Mouse (Mus musculus): ENCODE results near the gene Igsf23. TPM values are rescaled to one million over a fixed set of nuclear protein-coding genes. Genes with fewer than 3 reads are reported as not detected.

Igsf23 gene
- polyA plus RNA-seq, 1 experiment from 2014 or later, result 3.2 TPM

GRCm38 (mm10) chr7:19969106-19969505 lies 18.6 kb upstream of the Igsf23 start:
- Histone ChIP-seq H3K4me1 (replicated peaks; ENCODE audit: control insufficient read depth, insufficient read depth) (no peaks in the 10 kb centered on the region), H3K9ac (ENCODE audit: low read length) (no peak overlapping the region), H3K27ac (replicated peaks) (no peak overlapping the region), H3K36me3 (ENCODE audit: control insufficient read depth, insufficient read depth, low read length) (no peaks in the 10 kb centered on the region), H3K9me3 (ENCODE audit: control insufficient read depth, low read length) (no peaks in the 10 kb centered on the region), H3K4me3 (ENCODE audit: low read depth, low read length) (no peak overlapping the region), H3K4me2 (replicated peaks; ENCODE audit: low read depth) (no peak overlapping the region), H3K27me3 (ENCODE audit: control insufficient read depth, insufficient read depth, low read length) (no peaks in the 10 kb centered on the region)
- WGBS, result 74% methylated on average over 3 of the region's 3 CpGs
- no peak for ATAC-seq (ENCODE audit: low FRiP score, low TSS enrichment)
- TF ChIP-seq CTCF (IDR thresholded peaks at IDR 0.05; ENCODE audit: low read depth) (no peak), EP300 (optimal IDR thresholded peaks at IDR 0.05) (no peak)
- DNase-seq (ENCODE audit: low spot score), result no peak

GRCm38 (mm10) chr7:19964985-19965579 lies 14.5 kb upstream of the Igsf23 start, which contains the start of gene Ceacam20:
Gene Ceacam20, plus strand, starts transcription at chr7:19965412.
- H3K27ac ChIP-seq (replicated peaks), result no peak within 1 kb of the TSS
- no peak for DNase-seq (ENCODE audit: low spot score)
- no peak within 1 kb of the TSS for H3K9ac ChIP-seq (ENCODE audit: low read length)
- no peaks in the 10 kb centered on the region for H3K36me3 ChIP-seq (ENCODE audit: control insufficient read depth, insufficient read depth, low read length)
- H3K4me3 ChIP-seq (ENCODE audit: low read depth, low read length), result no peak within 1 kb of the TSS
- no peaks in the 10 kb centered on the region for H3K9me3 ChIP-seq (ENCODE audit: control insufficient read depth, low read length)
- no peak within 1 kb of the TSS for H3K4me2 ChIP-seq (replicated peaks; ENCODE audit: low read depth)
- ATAC-seq (ENCODE audit: low FRiP score, low TSS enrichment), result no peak
- H3K4me1 ChIP-seq (replicated peaks; ENCODE audit: control insufficient read depth, insufficient read depth), result no peaks in the 10 kb centered on the region
- TF ChIP-seq CTCF (IDR thresholded peaks at IDR 0.05; ENCODE audit: low read depth), result no peak
- TF ChIP-seq EP300 (optimal IDR thresholded peaks at IDR 0.05), result no peak
- 75% methylated on average over 7 of the region's 7 CpGs for WGBS
- no peaks in the 10 kb centered on the region for H3K27me3 ChIP-seq (ENCODE audit: control insufficient read depth, insufficient read depth, low read length)

DNA sequence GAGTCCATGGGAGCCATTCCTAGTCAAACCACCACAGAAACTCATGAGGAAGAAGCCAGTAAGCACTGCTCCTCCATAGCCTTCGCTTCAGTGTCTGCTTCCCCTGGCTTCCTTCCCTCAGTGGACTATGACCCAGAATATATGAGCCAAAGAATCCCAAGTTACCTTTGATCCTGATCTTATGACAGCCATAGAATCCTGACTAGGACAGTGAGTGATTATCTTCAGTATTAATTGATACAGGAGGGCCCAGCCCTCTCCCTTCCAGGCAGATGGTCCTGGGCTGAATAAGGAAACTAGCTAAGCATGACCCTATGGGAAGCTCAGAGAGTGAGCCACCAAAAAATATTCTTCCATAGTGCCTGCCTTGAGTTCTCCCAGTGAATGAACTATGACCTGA lies 11.9 kb upstream of the Igsf23 start:
- 58% methylated on average over 1 of the region's 1 CpGs for WGBS
- H3K9ac ChIP-seq (ENCODE audit: low read length), result no peak overlapping the region
- H3K36me3 ChIP-seq (ENCODE audit: control insufficient read depth, insufficient read depth, low read length), result no peaks in the 10 kb centered on the region
- no peaks in the 10 kb centered on the region for H3K9me3 ChIP-seq (ENCODE audit: control insufficient read depth, low read length)
- no peak overlapping the region for H3K27ac ChIP-seq (replicated peaks)
- TF ChIP-seq CTCF (IDR thresholded peaks at IDR 0.05; ENCODE audit: low read depth), result no peak
- no peak for TF ChIP-seq EP300 (optimal IDR thresholded peaks at IDR 0.05)
- H3K4me3 ChIP-seq (ENCODE audit: low read depth, low read length), result no peak overlapping the region
- H3K4me2 ChIP-seq (replicated peaks; ENCODE audit: low read depth), result no peak overlapping the region
- no peak for DNase-seq (ENCODE audit: low spot score)
- H3K27me3 ChIP-seq (ENCODE audit: control insufficient read depth, insufficient read depth, low read length), result no peaks in the 10 kb centered on the region
- H3K4me1 ChIP-seq (replicated peaks; ENCODE audit: control insufficient read depth, insufficient read depth), result no peaks in the 10 kb centered on the region
- ATAC-seq (ENCODE audit: low FRiP score, low TSS enrichment), result no peak

- no peaks in the 10 kb centered on the region for H3K27me3 ChIP-seq (ENCODE audit: control insufficient read depth, insufficient read depth, low read length)
- no peaks in the 10 kb centered on the region for H3K9me3 ChIP-seq (ENCODE audit: control insufficient read depth, low read length)
- WGBS, result under 1% methylated on average over 7 of the region's 7 CpGs
- no peak overlapping the region for H3K9ac ChIP-seq (ENCODE audit: low read length)
- ATAC-seq (ENCODE audit: low FRiP score, low TSS enrichment), result peak; percentile 63
- peak; percentile 87 for DNase-seq (ENCODE audit: low spot score)
- no peak overlapping the region for H3K27ac ChIP-seq (replicated peaks)
- no peaks in the 10 kb centered on the region for H3K4me1 ChIP-seq (replicated peaks; ENCODE audit: control insufficient read depth, insufficient read depth)
- H3K36me3 ChIP-seq (ENCODE audit: control insufficient read depth, insufficient read depth, low read length), result no peaks in the 10 kb centered on the region
- H3K4me2 ChIP-seq (replicated peaks; ENCODE audit: low read depth), result no peak overlapping the region
- TF ChIP-seq CTCF (IDR thresholded peaks at IDR 0.05; ENCODE audit: low read depth) (peak; percentile 89), EP300 (optimal IDR thresholded peaks at IDR 0.05) (no peak)
- H3K4me3 ChIP-seq (ENCODE audit: low read depth, low read length), result no peak overlapping the region
Observed at GRCm38 (mm10) chr7:19956341-19956781, 5.8 kb upstream of the Igsf23 start.

GRCm38 (mm10) chr7:19955861-19956260 lies 5.3 kb upstream of the Igsf23 start:
- Histone ChIP-seq H3K27me3 (ENCODE audit: control insufficient read depth, insufficient read depth, low read length) (no peaks in the 10 kb centered on the region), H3K4me2 (replicated peaks; ENCODE audit: low read depth) (no peak overlapping the region), H3K4me1 (replicated peaks; ENCODE audit: control insufficient read depth, insufficient read depth) (no peaks in the 10 kb centered on the region), H3K4me3 (ENCODE audit: low read depth, low read length) (no peak overlapping the region), H3K9me3 (ENCODE audit: control insufficient read depth, low read length) (no peaks in the 10 kb centered on the region), H3K36me3 (ENCODE audit: control insufficient read depth, insufficient read depth, low read length) (no peaks in the 10 kb centered on the region), H3K9ac (ENCODE audit: low read length) (no peak overlapping the region), H3K27ac (replicated peaks) (no peak overlapping the region)
- ATAC-seq (ENCODE audit: low FRiP score, low TSS enrichment), result no peak
- no peak for DNase-seq (ENCODE audit: low spot score)
- WGBS, result 53% methylated on average over 3 of the region's 4 CpGs
- TF ChIP-seq EP300 (optimal IDR thresholded peaks at IDR 0.05), result no peak
- TF ChIP-seq CTCF (IDR thresholded peaks at IDR 0.05; ENCODE audit: low read depth), result no peak

DNA sequence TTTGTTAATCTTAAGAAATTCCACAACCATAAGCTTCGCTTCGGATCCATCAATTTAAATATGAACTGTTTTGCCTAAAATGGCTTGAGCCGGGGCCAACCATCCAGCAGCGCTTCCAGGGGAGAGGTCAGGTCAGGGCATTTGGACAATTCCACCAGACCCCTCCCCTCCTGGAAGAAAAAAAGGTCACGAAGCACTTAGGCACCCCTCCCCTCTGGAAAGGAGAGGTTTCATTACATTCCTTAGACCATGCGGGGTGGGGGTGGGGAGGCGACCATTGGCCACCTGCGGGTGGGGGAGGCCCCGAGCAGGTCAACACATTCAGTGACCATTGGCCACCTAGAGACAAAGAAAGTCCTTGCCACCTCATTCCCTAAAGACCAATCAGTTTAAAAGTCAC lies 2.5 kb upstream of the Igsf23 start:
- Histone ChIP-seq H3K9me3 (ENCODE audit: control insufficient read depth, low read length) (no peaks in the 10 kb centered on the region), H3K9ac (ENCODE audit: low read length) (no peak overlapping the region), H3K36me3 (ENCODE audit: control insufficient read depth, insufficient read depth, low read length) (no peaks in the 10 kb centered on the region), H3K4me1 (replicated peaks; ENCODE audit: control insufficient read depth, insufficient read depth) (no peaks in the 10 kb centered on the region), H3K27me3 (ENCODE audit: control insufficient read depth, insufficient read depth, low read length) (no peaks in the 10 kb centered on the region), H3K4me3 (ENCODE audit: low read depth, low read length) (no peak overlapping the region), H3K27ac (replicated peaks) (no peak overlapping the region), H3K4me2 (replicated peaks; ENCODE audit: low read depth) (no peak overlapping the region)
- ATAC-seq (ENCODE audit: low FRiP score, low TSS enrichment) (no peak), DNase-seq (ENCODE audit: low spot score) (no peak)
- TF ChIP-seq CTCF (IDR thresholded peaks at IDR 0.05; ENCODE audit: low read depth), result no peak
- no peak for TF ChIP-seq EP300 (optimal IDR thresholded peaks at IDR 0.05)
- WGBS, result 23% methylated on average over 9 of the region's 9 CpGs

All from stomach, postnatal 0 days (tissue).